Mouse (Mus musculus): ENCODE measurements around the gene Elf1. TPM values are rescaled to one million over a fixed set of nuclear protein-coding genes. Genes with fewer than 3 reads are reported as not detected.

Elf1 gene
- total RNA-seq, 2 experiments from 2014 or later: 4.8 to 5.0 TPM

- intact Hi-C loops (cut with DNase I): no loop called here
- no peak for DNase-seq (ENCODE audit: extremely low spot score in 1 of 2, low spot score in 2 of 2)
Observed at GRCm38 (mm10) chr14:79486617-79486992, 5.6 kb downstream of the Elf1 start.

DNA sequence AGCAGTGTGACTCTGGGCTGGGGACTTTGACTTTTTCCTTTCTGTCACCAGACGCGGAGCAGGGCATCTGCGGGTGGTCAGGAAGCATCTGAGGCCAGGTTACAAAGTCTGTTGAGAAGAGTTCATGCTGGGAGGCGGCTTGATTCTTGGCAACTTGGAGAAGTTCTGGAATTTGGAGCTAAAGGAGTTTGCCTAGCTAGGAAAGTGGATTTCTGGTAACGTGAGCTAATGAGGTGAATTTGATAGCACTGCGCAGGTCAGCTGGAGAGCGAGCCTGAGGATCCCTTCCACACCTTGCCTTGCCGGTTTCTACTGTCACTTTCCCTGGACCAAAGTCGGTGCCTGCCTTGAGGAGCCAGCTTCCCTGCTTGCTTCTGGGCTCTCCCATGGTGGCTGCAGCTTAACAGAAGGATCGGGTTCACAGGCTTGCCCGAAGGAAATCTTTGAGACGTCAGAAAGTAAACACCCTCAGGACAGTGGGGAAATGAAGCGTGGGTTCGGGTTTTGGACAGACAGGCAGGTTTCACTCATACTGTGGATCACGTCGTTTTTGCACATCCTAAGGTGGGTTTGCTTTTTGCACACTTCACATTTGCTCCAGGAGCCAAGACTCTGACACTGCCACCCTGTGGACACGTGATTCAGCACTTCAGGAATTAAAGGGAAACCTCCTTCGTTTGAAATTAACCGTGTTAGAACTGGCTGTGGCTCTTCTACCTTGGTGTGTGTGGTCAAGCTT, 6.2 kb downstream of the Elf1 start:
- DNase-seq (ENCODE audit: extremely low spot score in 1 of 2, low spot score in 2 of 2): peak in 1 of 2 experiments; percentile 69
- intact Hi-C loops (cut with DNase I): no loop called here

GRCm38 (mm10) chr14:79488531-79488930, 7.5 kb downstream of the Elf1 start:
- no peak for DNase-seq (ENCODE audit: extremely low spot score in 1 of 2, low spot score in 2 of 2)
- intact Hi-C loops (cut with DNase I): no loop called here

- intact Hi-C loops (cut with DNase I): no loop called here
- no peak for DNase-seq (ENCODE audit: extremely low spot score in 1 of 2, low spot score in 2 of 2)
Observed at GRCm38 (mm10) chr14:79489150-79489549, 8.2 kb downstream of the Elf1 start.

- no peak for DNase-seq (ENCODE audit: extremely low spot score in 1 of 2, low spot score in 2 of 2)
- intact Hi-C loops (cut with DNase I): no loop called here
Observed at GRCm38 (mm10) chr14:79490246-79490645, 9.3 kb downstream of the Elf1 start.

DNA sequence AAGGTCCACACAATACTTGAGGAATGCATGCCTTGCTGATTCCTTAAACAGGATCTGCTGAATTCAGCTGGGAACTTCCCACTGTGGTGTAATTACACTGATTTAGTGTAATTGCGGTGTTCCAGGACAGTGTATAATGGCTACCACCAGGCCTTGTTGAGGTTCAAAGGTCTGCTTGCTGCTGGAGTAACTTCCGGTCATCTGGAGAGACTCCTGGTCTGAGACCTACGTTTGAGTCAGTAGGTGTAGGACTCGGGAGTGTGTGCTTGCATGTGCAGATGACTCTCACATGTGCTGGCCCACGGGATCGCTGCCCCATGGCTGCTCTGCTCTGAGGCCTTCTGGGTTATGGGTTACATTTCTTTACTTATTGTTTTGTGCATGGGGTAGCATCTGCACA, 13.4 kb downstream of the Elf1 start:
- intact Hi-C loops (cut with DNase I): no loop called here
- DNase-seq (ENCODE audit: extremely low spot score in 1 of 2, low spot score in 2 of 2): no peak

DNA sequence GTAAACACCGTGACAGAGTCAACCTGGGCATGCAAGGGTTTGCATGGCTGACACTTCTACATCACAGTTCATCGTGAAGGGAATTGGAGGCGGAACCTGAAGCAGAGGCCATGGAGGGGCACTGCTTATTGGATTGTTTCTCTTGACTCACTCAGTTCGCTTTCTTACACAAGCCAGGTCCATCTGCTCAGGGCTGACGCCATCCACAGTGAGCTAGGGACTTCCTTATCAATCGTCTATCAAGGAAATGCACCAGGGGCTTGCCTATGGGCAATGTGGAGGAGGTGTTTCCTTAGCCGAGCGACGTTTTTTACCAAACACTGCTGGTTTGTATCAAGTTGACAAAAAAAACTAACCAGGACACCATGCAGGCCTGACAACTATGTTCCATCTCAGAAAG, 18.3 kb downstream of the Elf1 start:
- no peak for DNase-seq (ENCODE audit: extremely low spot score in 1 of 2, low spot score in 2 of 2)
- intact Hi-C loops (cut with DNase I): no loop called here

DNA sequence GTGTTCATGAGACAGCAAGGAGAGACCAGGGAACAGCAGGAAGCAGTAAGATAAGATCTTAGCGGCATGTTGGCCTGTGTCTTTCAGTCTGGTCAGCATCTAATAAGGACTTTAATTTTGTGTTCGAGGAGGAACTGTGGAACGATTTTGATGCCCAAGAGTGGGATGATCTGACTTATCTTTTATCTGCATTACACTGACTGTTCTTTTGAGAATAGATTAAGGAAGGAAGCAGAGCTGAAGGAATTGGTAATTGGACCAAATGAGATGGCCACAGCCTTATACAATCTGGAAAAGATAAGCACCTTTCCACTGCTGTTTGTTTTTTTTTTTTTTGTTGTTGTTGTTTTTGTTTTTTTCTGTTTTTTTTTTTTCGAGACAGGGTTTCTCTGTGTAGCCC, 19.8 kb downstream of the Elf1 start:
- intact Hi-C loops (cut with DNase I): loop anchor here (5.0 kb wide), 1 partner anchor 52 kb away; no protein-coding TSS in a partner anchor
- DNase-seq (ENCODE audit: extremely low spot score in 1 of 2, low spot score in 2 of 2): no peak

DNA sequence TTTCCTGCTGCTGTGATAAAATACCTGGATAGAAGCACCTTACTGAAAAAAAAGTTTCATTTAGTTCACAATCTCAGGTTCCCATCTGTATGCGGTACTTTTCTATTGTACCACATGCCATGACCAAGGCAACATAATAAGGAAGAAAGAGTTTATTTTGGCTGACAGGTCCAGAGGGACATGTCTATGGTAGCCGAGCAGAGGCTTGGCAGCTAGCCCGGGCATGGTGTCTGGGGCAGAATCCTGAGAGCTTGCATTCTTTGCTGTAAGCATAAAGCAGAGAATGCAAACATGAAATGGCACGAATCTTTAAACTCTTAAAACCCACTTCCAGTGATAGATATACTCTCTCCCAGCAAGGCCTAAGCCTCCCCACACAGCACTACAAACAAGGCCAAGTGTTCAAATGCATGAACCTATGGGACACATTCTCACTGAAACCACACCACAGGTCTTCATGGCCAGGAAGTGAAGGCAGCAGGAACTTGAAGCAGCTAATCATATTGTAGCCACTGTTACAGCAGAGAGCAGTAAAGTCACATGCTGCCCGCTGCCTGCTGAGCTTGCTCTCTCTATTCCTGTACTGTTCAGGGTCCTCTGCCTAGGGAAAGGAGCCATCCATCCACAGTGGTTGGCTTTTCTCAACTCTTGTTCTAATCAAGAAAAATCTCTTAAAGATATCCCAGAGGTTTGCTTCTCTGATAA, 22.5 kb downstream of the Elf1 start:
- intact Hi-C loops (cut with DNase I): loop anchor here (5.0 kb wide), 1 partner anchor 49 kb away; no protein-coding TSS in a partner anchor
- peak in 1 of 2 experiments; percentile 69 for DNase-seq (ENCODE audit: extremely low spot score in 1 of 2, low spot score in 2 of 2)

- intact Hi-C loops (cut with DNase I): loop anchor here (5.0 kb wide), 1 partner anchor 48 kb away; no protein-coding TSS in a partner anchor
Observed at GRCm38 (mm10) chr14:79504246-79505006, 23.4 kb downstream of the Elf1 start.

DNA sequence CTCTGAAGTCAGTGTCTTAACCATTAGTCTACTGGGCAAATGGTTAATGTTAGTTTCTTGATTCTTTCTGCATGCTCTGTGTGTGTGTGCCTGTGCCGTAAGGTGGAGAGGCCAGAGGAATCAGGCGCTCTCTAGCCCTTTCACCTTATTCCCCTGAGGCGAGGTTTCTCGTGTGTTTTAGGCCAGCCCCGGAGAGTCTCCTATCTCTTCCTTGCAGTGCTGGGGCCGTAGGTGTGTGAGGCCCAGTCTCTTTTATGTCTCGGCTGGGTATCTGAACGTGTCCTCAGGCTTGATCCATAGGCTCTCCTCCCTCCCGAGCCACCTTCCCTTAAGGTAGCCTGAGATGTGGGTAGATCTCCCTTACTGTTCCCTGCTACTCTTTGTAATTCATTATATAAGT, 25.2 kb downstream of the Elf1 start:
- no peak for DNase-seq (ENCODE audit: extremely low spot score in 1 of 2, low spot score in 2 of 2)
- intact Hi-C loops (cut with DNase I): no loop called here

More at GRCm38 (mm10) chr14:79504246-79505006, 23.4 kb downstream of the Elf1 start:
- DNase-seq (ENCODE audit: extremely low spot score in 1 of 2, low spot score in 2 of 2): no peak

- DNase-seq (ENCODE audit: extremely low spot score in 1 of 2, low spot score in 2 of 2): no peak
- intact Hi-C loops (cut with DNase I): no loop called here
Observed at GRCm38 (mm10) chr14:79507846-79508245, 26.9 kb downstream of the Elf1 start.

DNA sequence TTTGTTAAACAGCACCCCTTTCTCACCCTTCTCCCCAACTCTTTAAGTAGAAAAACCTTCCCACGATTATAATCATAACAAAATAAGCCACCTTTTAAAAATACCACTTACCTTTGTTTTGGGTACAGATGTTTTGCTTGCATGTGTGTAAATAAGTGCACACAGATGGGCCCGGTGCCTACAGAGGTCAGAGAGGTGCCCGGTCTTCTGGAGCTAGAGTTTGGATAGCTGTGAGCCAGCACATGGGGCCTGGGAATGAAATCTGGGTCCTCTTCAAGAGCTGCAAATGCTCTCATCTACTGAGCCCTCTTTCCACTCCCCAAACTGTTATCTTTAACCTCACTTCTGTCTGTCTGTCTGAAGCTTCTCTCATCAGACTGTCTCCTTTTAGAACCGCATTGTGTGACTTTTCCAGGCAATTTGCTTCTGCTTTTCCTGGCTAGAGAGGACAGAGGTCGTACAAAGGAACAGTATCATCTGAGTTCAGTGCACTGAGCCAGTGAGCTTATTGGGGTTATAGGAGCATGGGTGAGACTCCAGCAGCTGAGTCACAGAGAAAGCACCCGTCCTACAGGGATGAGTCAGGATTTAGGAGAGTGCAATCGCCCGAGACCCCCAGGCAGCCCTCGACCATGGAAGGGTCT, 27.8 kb downstream of the Elf1 start:
- intact Hi-C loops (cut with DNase I): no loop called here
- DNase-seq (ENCODE audit: extremely low spot score in 1 of 2, low spot score in 2 of 2): no peak

DNA sequence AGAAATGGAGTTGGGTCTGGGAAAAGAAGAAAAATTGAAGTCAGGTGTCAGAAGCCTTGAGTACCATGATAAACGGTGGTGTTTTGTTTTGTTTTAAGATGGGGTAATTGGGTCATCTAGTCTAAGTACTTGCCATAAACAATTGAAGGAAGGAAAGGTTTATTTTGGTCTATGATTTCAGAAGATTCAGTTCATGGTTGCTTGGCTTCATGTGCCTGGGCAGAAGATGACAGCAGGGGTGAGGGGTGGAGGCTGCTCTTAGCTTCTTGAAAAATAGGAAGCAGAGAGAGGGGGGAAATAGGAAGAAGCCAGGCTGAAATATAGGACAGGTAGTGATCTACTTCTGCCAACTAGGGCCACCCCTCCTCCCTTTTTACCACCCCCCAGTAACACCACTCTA, 30.5 kb downstream of the Elf1 start:
- intact Hi-C loops (cut with DNase I): no loop called here
- no peak for DNase-seq (ENCODE audit: extremely low spot score in 1 of 2, low spot score in 2 of 2)

GRCm38 (mm10) chr14:79513951-79514350, 33.0 kb downstream of the Elf1 start:
- DNase-seq (ENCODE audit: extremely low spot score in 1 of 2, low spot score in 2 of 2): no peak
- intact Hi-C loops (cut with DNase I): no loop called here

DNA sequence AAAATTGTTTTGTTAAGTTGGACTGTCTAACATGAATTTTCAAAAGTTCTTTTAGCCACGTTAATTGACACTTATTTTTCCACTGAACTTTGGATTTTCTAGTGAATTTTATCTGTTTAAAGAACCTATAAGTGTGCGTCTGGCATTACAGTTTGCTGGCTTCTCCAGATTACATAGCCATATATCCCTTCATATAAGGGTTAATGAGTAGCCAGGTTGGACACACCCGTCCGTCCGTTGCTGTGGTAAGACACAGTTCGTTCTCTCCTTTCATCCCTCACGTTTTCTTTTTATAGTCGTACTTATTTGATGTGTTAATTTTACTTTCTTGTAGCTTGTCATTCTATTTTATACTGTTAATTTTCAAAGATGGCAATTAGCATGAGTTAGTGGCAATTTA, 34.1 kb downstream of the Elf1 start:
- intact Hi-C loops (cut with DNase I): no loop called here
- DNase-seq (ENCODE audit: extremely low spot score in 1 of 2, low spot score in 2 of 2): no peak

GRCm38 (mm10) chr14:79515511-79516242, 34.7 kb downstream of the Elf1 start:
- intact Hi-C loops (cut with DNase I): no loop called here
- DNase-seq (ENCODE audit: extremely low spot score in 1 of 2, low spot score in 2 of 2): no peak

DNA sequence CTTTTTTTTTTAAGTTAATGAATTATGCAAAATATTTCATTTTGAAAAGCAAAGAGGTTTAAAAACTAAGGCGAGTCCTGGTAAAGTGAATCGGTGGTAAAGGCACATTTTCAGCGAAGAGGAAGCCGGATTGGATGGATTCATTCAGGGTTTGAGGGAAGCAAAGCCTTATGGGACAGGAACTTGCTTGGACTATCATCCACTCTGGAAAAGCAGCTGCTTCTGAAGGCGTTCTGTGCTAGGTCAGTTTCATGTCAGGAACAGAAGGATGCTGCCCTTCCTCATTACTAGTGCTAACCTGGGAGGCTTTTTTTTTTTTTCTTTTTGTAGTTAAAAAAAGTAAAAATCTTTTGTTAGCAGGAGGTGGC, 35.2 kb downstream of the Elf1 start:
- intact Hi-C loops (cut with DNase I): no loop called here

DNA sequence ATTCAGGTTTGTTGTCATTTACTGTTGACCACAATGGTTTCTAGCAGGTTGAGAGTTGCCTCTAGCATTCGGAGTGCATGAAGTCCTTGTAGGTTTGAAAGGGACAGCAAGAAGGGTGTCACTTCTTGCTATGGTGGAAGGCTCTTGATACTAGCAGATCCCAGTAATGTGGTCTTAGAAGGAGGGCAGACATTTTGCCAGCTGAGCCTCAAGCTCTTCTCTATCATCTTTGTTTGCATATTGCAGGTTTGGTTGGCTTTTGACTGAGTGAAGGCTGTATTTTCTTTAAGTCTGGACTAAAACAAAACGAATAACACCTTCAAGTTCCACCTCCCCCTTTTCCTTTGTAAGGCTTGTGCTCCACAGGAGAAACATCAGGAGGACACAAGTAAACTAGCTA, 35.8 kb downstream of the Elf1 start:
- no peak for DNase-seq (ENCODE audit: extremely low spot score in 1 of 2, low spot score in 2 of 2)
- intact Hi-C loops (cut with DNase I): no loop called here

More for the DNA sequence above, 35.2 kb downstream of the Elf1 start:
- no peak for DNase-seq (ENCODE audit: extremely low spot score in 1 of 2, low spot score in 2 of 2)

Measured in left cerebral cortex, postnatal 10 days (tissue).